In the genomic region with DNA sequence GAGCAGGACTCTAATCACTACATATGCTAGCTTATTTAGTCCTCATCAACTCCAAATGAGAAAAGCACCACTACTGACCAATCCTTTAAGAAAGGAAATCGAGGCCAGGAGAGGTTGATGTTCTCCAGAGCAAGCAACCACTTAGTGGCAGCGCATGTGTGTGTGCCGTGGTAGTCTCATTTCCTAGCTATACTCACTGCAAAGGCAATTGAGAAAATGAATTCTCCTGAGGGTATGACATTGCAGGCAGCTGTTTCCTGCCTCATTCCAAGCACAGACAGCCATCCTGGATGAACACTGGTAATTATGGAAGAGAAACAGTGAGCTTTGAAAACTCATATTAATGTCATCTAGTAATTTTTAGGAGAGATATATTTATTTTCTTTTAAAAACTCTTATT, we compare ENCODE assay signal across 18 mouse cellular contexts. TPM values are rescaled to one million over a fixed set of nuclear protein-coding genes. Genes with fewer than 3 reads are reported as not detected.
DNase-seq lines count a peak whose midpoint lies in the region; ATAC-seq and TF ChIP-seq lines count a peak whose summit lies in the region.
"Had no signal": no experiment of that assay in that cellular context is flagged by ENCODE, and none has a peak within 500 bp of the region (broad histone marks: within the 10 kb centered on the region; RNA-seq: fewer than 3 reads in every experiment).

No protein-coding gene starts in this region.

- TF ChIP-seq POLR2A in kidney, adult 2 months (IDR thresholded peaks at IDR 0.05; ENCODE audit: low read depth, low read length) = no peak

- H3K27ac ChIP-seq in heart, embryonic 12.5 days (ENCODE audit: poor library complexity, severe bottlenecking) = no peak overlapping the region
- no peak overlapping the region for H3K27ac ChIP-seq in kidney, adult 2 months (ENCODE audit: insufficient read depth, low read depth, low read length)
- H3K27ac ChIP-seq in embryonic facial prominence, embryonic 11.5 days (replicated peaks; ENCODE audit: low read depth, low read length) = no peak overlapping the region
- no peak overlapping the region for H3K27ac ChIP-seq in intestine, embryonic 15.5 days
- H3K27ac ChIP-seq: kidney, embryonic 15.5 days; layer of hippocampus, adult 2 months; liver, embryonic 14.5 days had no signal

- H3K4me1 ChIP-seq in heart, embryonic 12.5 days (replicated peaks) = no peaks in the 10 kb centered on the region
- H3K4me1 ChIP-seq in kidney, adult 2 months (ENCODE audit: control insufficient read depth, insufficient read depth, low read length) = no peaks in the 10 kb centered on the region
- H3K4me1 ChIP-seq in embryonic facial prominence, embryonic 11.5 days (ENCODE audit: control insufficient read depth, insufficient read depth, low read length) = no peaks in the 10 kb centered on the region; the same call in 1 of the 2 replicates
- no peaks in the 10 kb centered on the region for H3K4me1 ChIP-seq in intestine, embryonic 15.5 days (replicated peaks)

- DNase-seq in heart, adult 8-10 months (ENCODE audit: low spot score) = peak; percentile 33
- peak; percentile 12 for DNase-seq in kidney, postnatal 14 days
- no peak for DNase-seq in kidney, adult 2 months
- peak; percentile 22 for DNase-seq in 416B (ENCODE audit: low read depth)
- peak; percentile 61 for DNase-seq in embryonic facial prominence, embryonic 11.5 days (ENCODE audit: low spot score)
- DNase-seq: adrenal gland, postnatal 14 days; cerebellum, adult 2 months; gastrocnemius, postnatal 36 days; lung, postnatal 14 days; thymus, adult 2 months had no signal

- no peaks in the 10 kb centered on the region for H3K9me3 ChIP-seq in heart, embryonic 12.5 days (replicated peaks)
- no peaks in the 10 kb centered on the region for H3K9me3 ChIP-seq in embryonic facial prominence, embryonic 11.5 days (replicated peaks; ENCODE audit: control insufficient read depth, low read length)
- H3K9me3 ChIP-seq in intestine, embryonic 15.5 days = no peaks in the 10 kb centered on the region
- H3K9me3 ChIP-seq: kidney, embryonic 15.5 days had no signal

- WGBS in heart, embryonic 12.5 days = 57% methylated on average over 3 of the region's 3 CpGs
- 60% methylated on average over 3 of the region's 3 CpGs for WGBS in kidney, adult 2 months
- 37% methylated on average over 3 of the region's 3 CpGs for WGBS in embryonic facial prominence, embryonic 11.5 days
- 55% methylated on average over 3 of the region's 3 CpGs for WGBS in intestine, embryonic 15.5 days

- H3K27me3 ChIP-seq in heart, embryonic 12.5 days (replicated peaks) = no peaks in the 10 kb centered on the region
- H3K27me3 ChIP-seq in kidney, adult 2 months (replicated peaks; ENCODE audit: control insufficient read depth, insufficient read depth, low read length) = no peaks in the 10 kb centered on the region
- H3K27me3 ChIP-seq in embryonic facial prominence, embryonic 11.5 days (ENCODE audit: control insufficient read depth, insufficient read depth, low read length) = no peaks in the 10 kb centered on the region
- H3K27me3 ChIP-seq in intestine, embryonic 15.5 days (replicated peaks) = no peaks in the 10 kb centered on the region
- H3K27me3 ChIP-seq: kidney, embryonic 15.5 days; Patski had no signal

- H3K9ac ChIP-seq in heart, embryonic 12.5 days = no peak overlapping the region
- H3K9ac ChIP-seq in embryonic facial prominence, embryonic 11.5 days (replicated peaks; ENCODE audit: low read length) = no peak overlapping the region
- no peak overlapping the region for H3K9ac ChIP-seq in intestine, embryonic 15.5 days
- H3K9ac ChIP-seq: kidney, embryonic 15.5 days; liver, embryonic 14.5 days had no signal

- no peak overlapping the region for H3K4me2 ChIP-seq in heart, embryonic 12.5 days
- no peak overlapping the region for H3K4me2 ChIP-seq in embryonic facial prominence, embryonic 11.5 days (ENCODE audit: low read depth, low read length)
- no peak overlapping the region for H3K4me2 ChIP-seq in intestine, embryonic 15.5 days (replicated peaks)
- H3K4me2 ChIP-seq: kidney, embryonic 15.5 days had no signal

- H3K4me3 ChIP-seq in heart, embryonic 12.5 days = no peak overlapping the region
- no peak overlapping the region for H3K4me3 ChIP-seq in kidney, adult 2 months (ENCODE audit: insufficient read depth, low read depth, low read length)
- H3K4me3 ChIP-seq in embryonic facial prominence, embryonic 11.5 days (ENCODE audit: low read depth, low read length) = no peak overlapping the region
- no peak overlapping the region for H3K4me3 ChIP-seq in intestine, embryonic 15.5 days (replicated peaks)
- H3K4me3 ChIP-seq: kidney, embryonic 15.5 days; layer of hippocampus, adult 2 months had no signal

- TF ChIP-seq CTCF in kidney, adult 2 months (conservative IDR thresholded peaks at IDR 0.05; ENCODE audit: insufficient read depth, insufficient read length, low read depth, low read length) = no peak

- H3K36me3 ChIP-seq in heart, embryonic 12.5 days = no peaks in the 10 kb centered on the region; the same call in none of the 2 replicates
- no peaks in the 10 kb centered on the region for H3K36me3 ChIP-seq in kidney, adult 2 months (ENCODE audit: control insufficient read depth, insufficient read depth, low read length)
- H3K36me3 ChIP-seq in embryonic facial prominence, embryonic 11.5 days (replicated peaks; ENCODE audit: control insufficient read depth, insufficient read depth, low read depth, low read length) = no peaks in the 10 kb centered on the region
- no peaks in the 10 kb centered on the region for H3K36me3 ChIP-seq in intestine, embryonic 15.5 days
- H3K36me3 ChIP-seq: kidney, embryonic 15.5 days had no signal

- no peak for ATAC-seq in heart, embryonic 12.5 days (ENCODE audit: insufficient number of reproducible peaks, low FRiP score)
- no peak for ATAC-seq in embryonic facial prominence, embryonic 11.5 days (replicated peaks; ENCODE audit: insufficient number of reproducible peaks, low FRiP score, low TSS enrichment, low read depth)
- no peak for ATAC-seq in intestine, embryonic 15.5 days
- ATAC-seq: activated CD4-positive, CD25-positive, alpha-beta regulatory T cell, adult 4 months; Patski had no signal

RNA-seq across cellular contexts. Expression of a gene that starts 42.6 kb away (rescaled TPM):
- total RNA-seq in heart, adult 8-10 months (2022) = under 1 TPM in 1 of 4 experiments, not detected in 3; 0.12 TPM
- polyA plus RNA-seq in heart, embryonic 12.5 days (2016; fragmentation: Nextera tagmentation; extraction: Ambion mirVana) = 0.42 and 0.87 TPM in 2 replicates
- polyA plus RNA-seq in kidney, adult 2 months (2012; rRNA removed) = 0.05 and 0.08 TPM in 2 replicates
- 68.3 and 76.1 TPM in 2 replicates for polyA plus RNA-seq in embryonic facial prominence, embryonic 11.5 days (2014; fragmentation: Nextera tagmentation; extraction: Ambion mirVana)
- polyA plus RNA-seq in intestine, embryonic 15.5 days (2015; fragmentation: Nextera tagmentation; extraction: Ambion mirVana) = 10.7 and 13.0 TPM in 2 replicates
- total RNA-seq: megakaryocyte-erythroid progenitor cell, adult 5-6 weeks had no signal
- polyA plus RNA-seq: thymus, adult 2 months had no signal
